Mouse (Mus musculus): ENCODE measurements around the gene Rab39. TPM values are rescaled to one million over a fixed set of nuclear protein-coding genes. Genes with fewer than 3 reads are reported as not detected.

Rab39 gene
- total RNA-seq (2021), result under 1 TPM; 0.12 to 0.17 TPM
- long read RNA-seq, experiment 1, partial matches to known transcripts, result 0 of 1 reads
- long read RNA-seq, experiment 1, other reads (novel, unspliced or antisense), result 0 of 1 reads
- long read RNA-seq, experiment 2, result 0 reads

- intact Hi-C loops (cut with DNase I), result no loop called here
Observed at GRCm38 (mm10) chr9:53705992-53706696, at the start of gene Rab39. Gene Rab39, minus strand, starts transcription at chr9:53706232.

GRCm38 (mm10) chr9:53754801-53755200 is 48.8 kb upstream of the Rab39 start:
- DNase-seq, result no peak
- intact Hi-C loops (cut with DNase I), result loop anchor here (10.0 kb wide), 1 partner anchor 60 kb away; no protein-coding TSS in a partner anchor

More at GRCm38 (mm10) chr9:53705992-53706696, at the start of gene Rab39:
- DNase-seq, result peak; percentile 71 to 82

- intact Hi-C loops (cut with DNase I), result loop anchor here (10.0 kb wide), 1 partner anchor 64 kb away; no protein-coding TSS in a partner anchor
- no peak for DNase-seq
Observed at GRCm38 (mm10) chr9:53750899-53751298, 44.9 kb upstream of the Rab39 start.

GRCm38 (mm10) chr9:53750411-53750810 is 44.4 kb upstream of the Rab39 start:
- no peak for DNase-seq
- intact Hi-C loops (cut with DNase I), result loop anchor here (10.0 kb wide), 1 partner anchor 64 kb away; no protein-coding TSS in a partner anchor

GRCm38 (mm10) chr9:53740829-53741404 is 34.9 kb upstream of the Rab39 start:
- no peak for DNase-seq
- intact Hi-C loops (cut with DNase I), result no loop called here

- DNase-seq, result peak; percentile 9 to 14
- intact Hi-C loops (cut with DNase I), result no loop called here
Observed at GRCm38 (mm10) chr9:53705491-53705991, 491 bp downstream of the Rab39 start.

- no peak for DNase-seq
- intact Hi-C loops (cut with DNase I), result no loop called here
Observed at GRCm38 (mm10) chr9:53702991-53703390, 3.0 kb downstream of the Rab39 start.

GRCm38 (mm10) chr9:53700496-53700895 is 5.5 kb downstream of the Rab39 start:
- intact Hi-C loops (cut with DNase I), result no loop called here
- DNase-seq, result no peak

- DNase-seq, result no peak
- intact Hi-C loops (cut with DNase I), result no loop called here
Observed at GRCm38 (mm10) chr9:53695846-53696245, 10.2 kb downstream of the Rab39 start.

- intact Hi-C loops (cut with DNase I), result no loop called here
- DNase-seq, result no peak
Observed at GRCm38 (mm10) chr9:53693718-53694117, 12.3 kb downstream of the Rab39 start.

- intact Hi-C loops (cut with DNase I), result no loop called here
- no peak for DNase-seq
Observed at GRCm38 (mm10) chr9:53691745-53692670, 14.0 kb downstream of the Rab39 start.

GRCm38 (mm10) chr9:53680851-53681250 is 25.2 kb downstream of the Rab39 start:
- DNase-seq, result no peak
- intact Hi-C loops (cut with DNase I), result no loop called here

GRCm38 (mm10) chr9:53676921-53677320 is 29.1 kb downstream of the Rab39 start:
- DNase-seq, result no peak
- intact Hi-C loops (cut with DNase I), result no loop called here

GRCm38 (mm10) chr9:53673571-53673970 is 32.5 kb downstream of the Rab39 start:
- intact Hi-C loops (cut with DNase I), result no loop called here
- peak; percentile 61 to 83 for DNase-seq

GRCm38 (mm10) chr9:53669680-53670219 is 36.3 kb downstream of the Rab39 start, which contains the start of gene Cul5:
Gene Cul5, minus strand, starts transcription at chr9:53670014.
- intact Hi-C loops (cut with DNase I), result loop anchor here (10.0 kb wide), 1 partner anchor 415 kb away; no protein-coding TSS in a partner anchor
- peak; percentile 7 to 32 for DNase-seq

GRCm38 (mm10) chr9:53667020-53667669 is 38.9 kb downstream of the Rab39 start:
- intact Hi-C loops (cut with DNase I), result loop anchor here (2.0 to 10.0 kb wide), 2 partner anchors 72 to 412 kb away; no protein-coding TSS in a partner anchor
- DNase-seq, result peak; percentile 97

GRCm38 (mm10) chr9:53666665-53667019 is 39.4 kb downstream of the Rab39 start:
- DNase-seq, result no peak
- intact Hi-C loops (cut with DNase I), result loop anchor here (2.0 to 10.0 kb wide), 2 partner anchors 72 to 412 kb away; no protein-coding TSS in a partner anchor

GRCm38 (mm10) chr9:53665428-53665827 is 40.6 kb downstream of the Rab39 start:
- DNase-seq, result no peak
- intact Hi-C loops (cut with DNase I), result loop anchor here (10.0 kb wide), 1 partner anchor 411 kb away; no protein-coding TSS in a partner anchor

GRCm38 (mm10) chr9:53664819-53665218 is 41.2 kb downstream of the Rab39 start:
- intact Hi-C loops (cut with DNase I), result loop anchor here (10.0 kb wide), 1 partner anchor 410 kb away; no protein-coding TSS in a partner anchor
- no peak for DNase-seq
